Mouse (Mus musculus): ENCODE results near the gene Olfr311. TPM values are rescaled to one million over a fixed set of nuclear protein-coding genes. Genes with fewer than 3 reads are reported as not detected.
"Not testable (repeated sequence)": the region's sequence is repeated elsewhere in the genome, so short reads cannot be mapped to it uniquely, and the experiment has no call there.

The Olfr311 gene
- not detected for total RNA-seq (2021)

DNA sequence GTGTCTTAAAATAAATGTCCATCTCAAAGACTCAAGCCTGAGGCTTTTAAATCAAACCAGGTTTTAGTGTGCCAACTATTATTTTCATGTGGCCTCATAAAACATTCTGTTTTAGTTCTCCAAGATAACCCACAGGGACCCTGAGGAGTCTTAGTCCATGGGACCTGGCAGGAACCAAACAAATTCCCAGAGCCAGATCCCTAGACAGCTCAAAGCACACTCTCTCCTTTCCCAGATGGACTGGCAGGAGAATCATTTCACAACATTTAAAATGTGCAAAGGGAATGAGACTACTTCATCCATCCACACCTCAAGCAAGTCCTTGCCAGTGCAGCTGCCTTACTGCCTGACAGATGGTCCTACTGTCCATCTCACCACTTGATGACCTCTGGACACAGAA is at the start of gene Olfr311:
Gene Olfr311, plus strand, starts transcription at position 301 of the 400 bp plus-strand sequence.
- intact Hi-C loops (cut with DNase I); DNase-seq: not testable (repeated sequence)

DNA sequence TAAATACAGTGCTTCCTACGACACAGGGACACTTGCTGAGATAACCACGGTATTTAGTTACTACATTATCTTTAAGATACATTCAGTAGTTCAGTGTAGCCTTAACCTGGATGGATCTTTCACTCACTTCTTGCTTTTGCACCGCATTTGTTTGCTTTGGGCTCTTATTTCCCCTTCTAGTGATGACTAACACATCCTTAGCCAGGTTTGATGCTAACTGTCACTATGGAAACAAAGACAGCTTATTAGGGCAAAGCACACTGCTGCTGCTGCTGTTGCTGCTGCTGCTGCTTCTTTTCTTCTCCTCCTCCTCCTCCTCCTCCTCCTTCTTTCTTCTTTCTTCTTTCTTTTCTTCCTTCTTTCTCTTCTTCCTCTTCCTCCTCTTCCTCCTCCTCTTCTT is 49.5 kb upstream of the Olfr311 start:
- DNase-seq = no peak
- intact Hi-C loops (cut with DNase I) = no loop called here

DNA sequence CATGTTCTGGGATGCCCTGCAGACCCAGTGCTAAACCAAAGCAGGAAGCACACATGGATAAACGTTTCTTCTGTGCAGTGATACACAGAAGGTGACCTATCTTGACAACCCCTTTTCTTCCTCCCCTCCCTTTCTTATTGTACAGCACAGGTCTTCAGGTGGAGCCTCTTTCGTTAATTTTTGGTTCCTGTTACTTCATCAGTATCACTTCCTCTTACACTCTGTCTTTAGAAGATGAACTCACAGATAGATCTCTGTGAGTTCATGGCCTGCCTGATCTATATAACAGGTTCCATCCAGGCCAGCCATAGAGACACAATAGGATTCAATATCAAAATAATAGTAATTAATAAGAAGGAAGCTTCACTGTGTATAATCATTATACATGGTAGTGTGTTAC is 49.0 kb upstream of the Olfr311 start:
- no peak for DNase-seq
- intact Hi-C loops (cut with DNase I) = no loop called here

- no peak for DNase-seq
- intact Hi-C loops (cut with DNase I) = no loop called here
These were observed 48.4 kb upstream of the Olfr311 start for GRCm38 (mm10) chr11:58790646-58791045.

DNA sequence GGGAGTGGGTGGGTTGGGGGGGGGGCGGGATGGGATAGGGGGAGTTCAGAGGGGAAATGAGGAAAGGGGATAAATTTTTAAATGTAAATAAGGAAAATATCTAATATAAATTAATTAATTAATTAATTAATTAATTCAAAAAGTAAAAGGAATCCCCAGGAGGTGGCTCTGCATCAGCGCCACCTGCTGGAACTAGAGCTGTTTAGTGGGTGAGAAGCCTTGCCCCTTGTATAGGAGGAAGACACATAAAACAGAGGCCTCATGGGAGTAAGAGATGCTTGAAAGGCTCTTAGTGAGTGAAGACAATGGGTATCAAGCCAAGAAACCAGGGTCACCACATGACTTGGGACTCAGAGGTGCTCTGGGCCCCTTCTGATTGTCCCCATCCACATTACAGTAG is 43.2 kb upstream of the Olfr311 start:
- DNase-seq = no peak
- intact Hi-C loops (cut with DNase I) = no loop called here

GRCm38 (mm10) chr11:58796850-58797249 is 42.2 kb upstream of the Olfr311 start:
- DNase-seq = no peak
- intact Hi-C loops (cut with DNase I) = no loop called here

GRCm38 (mm10) chr11:58799747-58800146 is 39.3 kb upstream of the Olfr311 start:
- DNase-seq = no peak
- intact Hi-C loops (cut with DNase I) = no loop called here

DNA sequence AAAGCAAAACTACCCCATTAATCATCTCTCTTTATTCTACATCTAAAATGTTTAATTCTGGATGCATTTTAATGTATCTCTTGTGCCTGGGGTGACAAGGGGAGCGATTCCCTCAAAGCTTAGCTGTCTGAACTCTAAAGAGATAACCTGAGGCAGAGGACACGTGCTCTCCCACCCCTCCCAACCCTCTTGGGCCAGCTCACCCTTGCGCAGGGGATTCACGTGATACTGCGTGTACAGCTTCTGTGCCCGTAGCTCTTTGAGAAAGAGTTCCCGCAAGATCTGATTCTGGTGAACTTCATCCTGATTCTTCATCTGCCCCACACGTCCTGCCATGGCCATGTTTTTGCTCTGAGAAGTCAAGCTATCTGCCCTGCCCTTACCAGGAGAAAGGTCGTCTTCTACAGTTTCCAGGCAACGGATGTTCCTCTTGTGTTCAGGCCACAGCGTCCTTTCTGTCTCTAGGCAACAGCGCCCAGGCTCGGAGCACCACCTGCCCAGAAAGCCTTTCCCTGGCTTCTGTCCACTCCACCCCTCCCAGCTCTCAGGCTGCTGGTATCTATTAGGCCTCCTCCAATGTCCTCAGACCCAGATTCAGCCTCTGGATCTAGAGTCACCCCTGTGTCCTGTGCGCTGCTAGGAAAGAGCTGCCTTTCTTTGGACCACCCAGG is 37.4 kb upstream of the Olfr311 start, which contains the start of gene Fam183b:
Gene Fam183b, minus strand, starts transcription at position 403 of the 671 bp plus-strand sequence.
- intact Hi-C loops (cut with DNase I) = no loop called here
- DNase-seq = no peak

- intact Hi-C loops (cut with DNase I) = no loop called here
- no peak for DNase-seq
These were observed 35.2 kb upstream of the Olfr311 start for GRCm38 (mm10) chr11:58803871-58804270.

- DNase-seq = no peak
- intact Hi-C loops (cut with DNase I) = no loop called here
These were observed 34.7 kb upstream of the Olfr311 start for GRCm38 (mm10) chr11:58804393-58804792.

GRCm38 (mm10) chr11:58812001-58812400 is 27.1 kb upstream of the Olfr311 start:
- intact Hi-C loops (cut with DNase I) = no loop called here
- no peak for DNase-seq

GRCm38 (mm10) chr11:58814700-58815099 is 24.4 kb upstream of the Olfr311 start, which contains the start of gene Olfr313:
Olfr313 (plus strand) TSS chr11:58815000.
- DNase-seq; intact Hi-C loops (cut with DNase I): not testable (repeated sequence)

DNA sequence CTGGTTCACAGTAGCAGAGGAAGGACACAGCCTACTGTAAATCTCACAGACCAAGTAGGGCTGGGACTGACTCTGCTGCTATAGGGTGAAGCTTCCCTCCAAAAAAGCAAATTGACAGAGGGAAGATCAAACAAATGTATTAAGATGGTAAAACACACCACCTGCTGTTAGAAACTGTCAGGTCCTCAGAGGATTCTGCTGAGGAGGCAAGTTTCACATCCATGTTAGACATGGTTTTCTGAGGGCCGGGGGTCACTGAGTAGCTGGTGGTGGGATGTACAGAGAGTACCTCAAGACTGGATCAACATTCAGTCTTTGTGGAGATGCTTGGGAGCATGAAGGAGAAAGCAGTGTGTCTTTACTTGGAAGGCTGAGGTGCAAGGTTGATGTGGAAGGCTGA is 23.4 kb upstream of the Olfr311 start:
- intact Hi-C loops (cut with DNase I) = no loop called here
- no peak for DNase-seq

DNA sequence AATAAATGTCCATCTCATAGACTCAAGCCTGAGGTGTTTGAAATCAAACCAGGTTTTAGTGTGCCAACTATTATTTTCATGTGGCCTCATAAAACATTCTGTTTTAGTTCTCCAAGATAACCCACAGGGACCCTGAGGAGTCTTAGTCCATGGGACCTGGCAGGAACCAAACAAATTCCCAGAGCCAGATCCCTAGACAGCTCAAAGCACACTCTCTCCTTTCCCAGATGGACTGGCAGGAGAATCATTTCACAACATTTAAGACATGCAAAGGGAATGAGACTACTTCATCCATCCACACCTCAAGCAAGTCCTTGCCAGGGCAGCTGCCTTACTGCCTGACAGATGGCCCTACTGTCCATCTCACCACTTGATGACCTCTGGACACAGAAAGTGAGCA is 10.1 kb upstream of the Olfr311 start, which contains the start of gene Olfr312:
Gene Olfr312, plus strand, starts transcription at position 301 of the 400 bp plus-strand sequence.
- intact Hi-C loops (cut with DNase I); DNase-seq: not testable (repeated sequence)

DNA sequence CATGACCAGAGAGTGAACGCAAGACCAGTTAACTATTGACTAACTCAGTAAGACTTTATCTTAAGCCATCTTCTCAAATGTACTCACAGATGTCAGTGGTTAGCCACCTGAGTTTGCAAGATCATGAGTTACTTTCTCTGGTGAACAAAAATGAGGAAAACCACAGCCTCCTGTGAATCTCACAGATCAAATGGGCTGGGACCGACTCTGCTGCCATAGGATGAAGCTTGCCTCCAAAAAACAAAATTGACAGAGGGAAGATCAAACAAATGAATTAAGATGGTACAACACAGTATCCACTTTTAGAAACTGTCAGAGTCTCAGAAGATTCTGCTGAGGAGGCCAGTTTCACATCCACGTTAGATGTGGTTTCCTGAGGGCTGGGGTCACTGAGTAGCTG is 9.3 kb upstream of the Olfr311 start:
- intact Hi-C loops (cut with DNase I) = no loop called here
- DNase-seq = no peak

DNA sequence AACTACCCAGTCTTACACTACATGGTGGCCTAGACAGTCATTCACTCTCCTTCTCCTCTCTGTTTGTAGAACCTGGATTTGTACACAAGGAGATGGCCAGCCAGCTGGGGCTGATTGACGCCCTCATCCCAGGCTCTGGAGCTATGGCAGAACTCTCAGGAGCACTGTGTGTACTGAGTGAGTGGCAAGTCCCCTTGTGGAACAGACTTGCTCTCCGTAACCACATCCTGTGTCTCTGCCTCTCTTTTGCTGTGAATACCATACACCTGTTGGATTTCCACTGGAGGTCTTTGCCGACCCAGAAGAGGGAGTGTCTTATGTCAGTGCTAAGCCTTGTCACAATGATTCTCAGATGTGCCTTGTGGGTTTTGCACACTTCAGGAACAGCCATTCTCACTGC is 6.5 kb upstream of the Olfr311 start:
- DNase-seq; intact Hi-C loops (cut with DNase I): not testable (repeated sequence)

DNA sequence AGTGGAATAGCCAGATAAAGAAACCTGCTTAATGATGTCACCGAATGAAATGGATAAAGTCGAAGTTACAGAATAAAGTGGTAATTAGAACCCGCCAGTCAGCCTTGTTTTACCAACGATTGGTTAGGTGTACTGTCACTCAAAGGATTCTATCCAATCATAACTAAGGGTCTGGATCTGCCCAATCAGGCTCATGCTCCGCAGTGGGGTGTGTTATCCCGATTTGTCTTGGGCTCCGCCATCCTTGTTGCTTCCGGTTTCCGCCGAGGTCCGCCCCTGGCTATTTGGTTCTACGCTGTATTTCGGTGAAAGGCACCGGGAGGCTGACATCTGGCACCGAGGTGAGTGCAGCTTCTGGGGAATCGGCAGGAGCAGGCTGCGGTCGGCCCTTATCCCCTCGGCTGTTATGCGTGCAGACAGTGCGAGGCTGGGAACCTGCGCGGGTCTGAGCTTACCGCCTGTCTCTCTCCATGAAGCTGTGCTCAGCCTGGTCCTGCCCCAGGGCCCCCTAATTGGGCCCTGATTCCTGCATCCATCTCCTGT is 7.9 kb downstream of the Olfr311 start, which contains the start of gene Gm12258:
Gene Gm12258, plus strand, starts transcription at position 240 of the 543 bp plus-strand sequence.
- DNase-seq = peak; percentile 80 to 81
- intact Hi-C loops (cut with DNase I) = loop anchor here (5.0 kb wide), 1 partner anchor 130 kb away; the partner anchor contains the start of gene Trim11

GRCm38 (mm10) chr11:58847636-58848035 is 8.6 kb downstream of the Olfr311 start:
- intact Hi-C loops (cut with DNase I) = loop anchor here (5.0 kb wide), 1 partner anchor 130 kb away; the partner anchor contains the start of gene Trim11
- DNase-seq = no peak

- DNase-seq = no peak
- intact Hi-C loops (cut with DNase I) = loop anchor here (5.0 kb wide), 1 partner anchor 128 kb away; the partner anchor contains the start of gene Trim11
These were observed 10.7 kb downstream of the Olfr311 start for GRCm38 (mm10) chr11:58849731-58850130.

DNA sequence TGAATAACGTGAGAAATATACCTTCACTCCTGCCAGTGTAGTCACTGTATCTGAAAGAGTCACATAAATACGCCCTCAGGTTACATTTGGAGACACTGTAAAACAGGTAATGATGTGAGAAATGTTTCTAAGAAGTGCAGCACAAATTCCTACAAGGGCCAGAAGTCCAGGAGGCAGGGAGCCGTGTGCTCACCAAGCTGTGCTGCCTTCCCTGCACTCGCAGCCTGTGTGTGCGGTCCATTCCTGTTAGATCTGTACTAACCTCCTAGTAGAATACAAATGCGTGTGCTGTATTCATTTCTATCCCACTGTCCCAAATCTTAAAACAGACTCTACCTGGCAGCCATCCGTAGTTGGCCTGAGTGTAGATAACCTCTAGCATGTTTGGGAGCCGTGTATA is 21.7 kb downstream of the Olfr311 start:
- intact Hi-C loops (cut with DNase I) = no loop called here
- no peak for DNase-seq

DNA sequence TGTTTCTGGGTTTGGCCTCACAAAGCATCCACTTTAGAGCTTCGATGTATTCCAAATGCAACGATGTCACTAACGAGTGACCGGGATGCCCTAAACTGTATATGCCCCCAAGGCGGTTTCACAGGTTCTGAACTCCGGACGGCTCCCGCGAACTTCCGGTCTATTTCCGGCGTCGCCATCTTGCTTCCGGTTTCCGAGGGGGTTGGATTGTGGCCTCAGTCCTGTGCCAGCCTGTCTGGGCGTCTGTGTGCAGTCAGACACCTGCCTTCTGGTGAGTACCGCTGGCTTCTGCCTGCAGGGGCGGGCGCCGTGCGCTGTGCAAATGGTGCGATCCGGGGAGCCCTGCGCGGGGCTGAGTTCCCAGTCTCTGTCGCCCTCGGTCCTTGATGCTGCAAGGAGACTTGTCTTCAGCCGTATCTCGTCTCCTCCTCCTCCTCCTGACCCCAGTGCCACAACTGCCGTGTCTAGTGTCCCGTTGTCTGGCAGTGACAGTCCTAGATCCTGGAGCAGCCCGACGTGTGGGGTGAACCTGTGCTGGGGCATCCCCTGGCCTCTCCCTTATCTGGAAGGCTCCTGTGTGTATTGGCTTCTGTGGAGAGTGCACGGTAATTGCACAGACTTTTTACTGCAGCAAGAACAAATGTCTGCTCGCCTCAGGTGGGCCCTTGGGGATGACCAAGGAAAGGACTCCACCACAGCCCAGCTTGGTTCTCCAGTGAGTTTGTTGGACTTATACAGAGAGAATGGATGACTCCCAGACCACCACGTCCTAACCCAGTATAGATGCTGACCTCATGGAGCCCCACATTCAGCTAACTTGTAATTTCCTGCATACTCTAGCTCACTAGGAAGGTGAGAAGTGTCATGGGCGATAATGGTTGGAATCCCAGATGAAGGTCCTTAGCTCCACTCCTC is 28.2 kb downstream of the Olfr311 start, which contains the start of gene 2810021J22Rik:
Gene 2810021J22Rik, plus strand, starts transcription at position 178 of the 915 bp plus-strand sequence.
- intact Hi-C loops (cut with DNase I) = no loop called here

More for the DNA sequence above, 28.2 kb downstream of the Olfr311 start, which contains the start of gene 2810021J22Rik:
- peak; percentile 72 to 73 for DNase-seq
